Mouse (Mus musculus) limb, embryonic 13.5 days (tissue): ENCODE measurements around the gene Pard6b. TPM values are rescaled to one million over a fixed set of nuclear protein-coding genes. Genes with fewer than 3 reads are reported as not detected.

Source experiments
- ATAC-seq: fragments of 200-750 bp; cut with Nextera tagmentation; 2 replicates; pipeline ENCODE4 v1.8.0; 2017; ENCODE audit warnings: low read depth, moderate number of reproducible peaks, moderate TSS enrichment; ENCODE audit not compliant: low FRiP score
- H3K27ac ChIP-seq: fragments of 300-500 bp; sonication (generic); 2 replicates; pipeline ENCODE4 v1.5.1; 2015; ENCODE audit warnings: inconsistent platforms, mild to moderate bottlenecking, moderate library complexity
- H3K27me3 ChIP-seq: fragments of 300-500 bp; sonication (generic); 2 replicates; pipeline ENCODE4 v1.6.1; 2015; ENCODE audit warnings: mild to moderate bottlenecking, inconsistent platforms
- H3K36me3 ChIP-seq: fragments of 300-500 bp; sonication (generic); 2 replicates; pipeline ENCODE4 v1.6.1; 2015; ENCODE audit warnings: inconsistent platforms, mild to moderate bottlenecking, moderate library complexity
- H3K4me1 ChIP-seq: fragments of 300-500 bp; sonication (generic); 2 replicates; pipeline ENCODE4 v1.6.1; 2015; ENCODE audit warnings: inconsistent platforms
- H3K4me2 ChIP-seq: fragments of 300-500 bp; sonication (generic); replicated peaks from 2 replicates; pipeline ENCODE4 v1.6.1; 2015; ENCODE audit warnings: inconsistent platforms, mild to moderate bottlenecking, moderate library complexity
- H3K4me3 ChIP-seq: fragments of 300-500 bp; sonication (generic); 2 replicates; pipeline ENCODE4 v1.5.1; 2015; ENCODE audit warnings: moderate library complexity, mild to moderate bottlenecking, inconsistent platforms
- H3K9ac ChIP-seq: fragments of 300-500 bp; sonication (generic); 2 replicates; pipeline ENCODE4 v1.6.1; 2015; ENCODE audit warnings: mild to moderate bottlenecking, inconsistent platforms
- H3K9me3 ChIP-seq: fragments of 300-500 bp; sonication (generic); 2 replicates; pipeline ENCODE4 v1.6.1; 2016; ENCODE audit warnings: inconsistent platforms
- WGBS: fragments of 180-500 bp; shearing (Covaris S2); methylation state at CpG from one replicate; pipeline ENCODE4 v1.1.7; 2015; 5-methylcytosine and 5-hydroxymethylcytosine counted together
- polyA plus RNA-seq: library from polyadenylated mRNA; unstranded; fragments of >200 nt; fragmentation: Nextera tagmentation; extraction: Ambion mirVana; gene quantifications from 2 replicates; pipeline ENCODE4 v1.2.1, GENCODE M21; 2015

Pard6b gene
- polyA plus RNA-seq, 1 experiment from 2014 or later: 3.7 TPM

DNA sequence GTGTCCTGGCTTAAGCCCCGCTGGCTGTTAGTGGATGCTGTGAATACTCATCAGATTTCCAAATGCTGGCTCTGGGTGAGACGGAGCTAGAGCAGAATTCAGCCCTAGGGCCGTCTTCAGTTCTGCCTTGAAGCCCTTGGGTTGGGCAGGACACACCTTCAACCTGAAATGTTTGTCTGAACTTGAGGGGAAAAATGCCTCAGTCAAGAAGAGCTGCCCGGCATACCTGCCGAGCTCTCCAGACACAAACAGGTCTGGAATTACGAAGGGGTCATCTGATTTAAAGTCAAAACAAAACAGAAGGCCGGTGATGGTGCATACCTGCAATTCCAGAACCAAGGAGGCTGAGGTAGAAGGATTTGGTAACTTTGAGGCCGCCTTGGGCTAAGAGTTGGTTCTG is 14.0 kb upstream of the Pard6b start:
- H3K9ac ChIP-seq: no peak overlapping the region
- no peak overlapping the region for H3K27ac ChIP-seq
- H3K4me1 ChIP-seq: no peaks in the 10 kb centered on the region
- WGBS: 57% methylated on average over 8 of the region's 8 CpGs
- no peak overlapping the region for H3K4me2 ChIP-seq
- H3K36me3 ChIP-seq: no peaks in the 10 kb centered on the region
- H3K9me3 ChIP-seq: no peaks in the 10 kb centered on the region
- no peaks in the 10 kb centered on the region for H3K27me3 ChIP-seq
- no peak for ATAC-seq
- no peak overlapping the region for H3K4me3 ChIP-seq

DNA sequence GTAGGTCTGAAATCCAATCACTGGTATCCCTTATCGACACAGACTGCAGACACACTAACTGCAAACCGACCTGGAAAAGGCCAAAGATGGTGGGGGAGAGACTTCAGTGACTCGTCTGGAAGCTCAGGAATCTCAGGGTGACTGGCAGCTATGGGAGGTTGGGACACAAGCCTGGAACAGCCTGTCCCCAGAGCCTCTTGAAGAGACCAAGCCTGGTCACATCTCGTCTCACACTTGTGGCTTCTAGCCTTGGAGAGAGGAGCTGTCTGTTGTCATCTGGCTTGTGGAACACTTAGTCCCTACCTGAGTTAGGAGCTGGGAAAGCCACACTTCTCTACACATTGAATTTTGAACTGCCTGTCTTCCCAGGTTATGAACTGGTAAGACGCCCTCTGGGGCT is 10.4 kb upstream of the Pard6b start:
- Histone ChIP-seq H3K4me1 (peaks cover 20% of the 10 kb centered on the region), H3K27me3 (no peaks in the 10 kb centered on the region), H3K36me3 (no peaks in the 10 kb centered on the region), H3K27ac (no peak overlapping the region), H3K9me3 (no peaks in the 10 kb centered on the region), H3K9ac (no peak overlapping the region), H3K4me2 (no peak overlapping the region), H3K4me3 (no peak overlapping the region)
- 57% methylated on average over 5 of the region's 5 CpGs for WGBS
- no peak for ATAC-seq

GRCm38 (mm10) chr2:168072436-168073131 is 8.2 kb upstream of the Pard6b start:
- Histone ChIP-seq H3K9me3 (no peaks in the 10 kb centered on the region), H3K4me2 (peak overlapping the region; percentile 36), H3K27ac (peak overlapping the region; percentile 83), H3K9ac (0 out of 2 replicates have a peak overlapping the region, but pooled peaks have one; percentile 19), H3K4me1 (peaks cover 20% of the 10 kb centered on the region), H3K27me3 (no peaks in the 10 kb centered on the region), H3K36me3 (no peaks in the 10 kb centered on the region), H3K4me3 (no peak overlapping the region)
- WGBS: 5% methylated on average over 12 of the region's 12 CpGs
- ATAC-seq: peak; percentile 87

- no peak for ATAC-seq
- H3K36me3 ChIP-seq: no peaks in the 10 kb centered on the region
- H3K27me3 ChIP-seq: 0 out of 2 replicates have a peak, but pooled peaks cover 3% of the 10 kb centered on the region
- peaks cover 24% of the 10 kb centered on the region for H3K4me1 ChIP-seq
- H3K4me2 ChIP-seq: no peak overlapping the region
- no peak overlapping the region for H3K9ac ChIP-seq
- WGBS: 81% methylated on average over 5 of the region's 5 CpGs
- H3K4me3 ChIP-seq: no peak overlapping the region
- H3K27ac ChIP-seq: no peak overlapping the region
- H3K9me3 ChIP-seq: no peaks in the 10 kb centered on the region
Observed at GRCm38 (mm10) chr2:168073722-168074121, 7.1 kb upstream of the Pard6b start.

DNA sequence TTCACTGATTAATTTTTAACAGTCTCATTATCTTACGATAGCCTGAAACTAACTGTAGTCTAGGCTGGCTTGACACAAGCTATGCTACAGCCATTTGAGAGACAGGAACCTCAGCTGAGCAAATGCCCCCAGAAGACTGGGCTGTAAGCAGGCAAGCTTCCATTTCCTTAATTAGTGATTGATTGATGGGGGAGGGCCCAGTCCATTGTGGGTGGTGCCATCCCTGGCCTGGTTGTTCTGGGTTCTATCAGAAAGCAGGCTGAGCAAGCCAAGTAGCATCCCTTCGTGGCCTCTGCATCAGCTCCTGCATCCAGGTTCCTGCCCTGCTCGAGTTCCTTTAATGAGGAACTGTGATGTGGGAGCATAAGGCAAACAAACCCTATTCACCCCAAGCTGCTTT is 6.3 kb upstream of the Pard6b start:
- Histone ChIP-seq H3K9me3 (no peaks in the 10 kb centered on the region), H3K4me3 (no peak overlapping the region), H3K9ac (no peak overlapping the region), H3K4me1 (peaks cover 24% of the 10 kb centered on the region), H3K4me2 (no peak overlapping the region), H3K36me3 (no peaks in the 10 kb centered on the region), H3K27me3 (0 out of 2 replicates have a peak, but pooled peaks cover 3% of the 10 kb centered on the region), H3K27ac (no peak overlapping the region)
- no peak for ATAC-seq
- 42% methylated on average over 3 of the region's 3 CpGs for WGBS

- peaks cover 14% of the 10 kb centered on the region for H3K27me3 ChIP-seq
- H3K36me3 ChIP-seq: no peaks in the 10 kb centered on the region
- ATAC-seq: no peak
- no peak overlapping the region for H3K9ac ChIP-seq
- H3K27ac ChIP-seq: no peak overlapping the region
- H3K4me1 ChIP-seq: peaks cover 39% of the 10 kb centered on the region
- H3K4me3 ChIP-seq: no peak overlapping the region
- WGBS: 74% methylated on average over 20 of the region's 20 CpGs
- H3K9me3 ChIP-seq: no peaks in the 10 kb centered on the region
- no peak overlapping the region for H3K4me2 ChIP-seq
Observed at GRCm38 (mm10) chr2:168076840-168077576, 3.8 kb upstream of the Pard6b start.

DNA sequence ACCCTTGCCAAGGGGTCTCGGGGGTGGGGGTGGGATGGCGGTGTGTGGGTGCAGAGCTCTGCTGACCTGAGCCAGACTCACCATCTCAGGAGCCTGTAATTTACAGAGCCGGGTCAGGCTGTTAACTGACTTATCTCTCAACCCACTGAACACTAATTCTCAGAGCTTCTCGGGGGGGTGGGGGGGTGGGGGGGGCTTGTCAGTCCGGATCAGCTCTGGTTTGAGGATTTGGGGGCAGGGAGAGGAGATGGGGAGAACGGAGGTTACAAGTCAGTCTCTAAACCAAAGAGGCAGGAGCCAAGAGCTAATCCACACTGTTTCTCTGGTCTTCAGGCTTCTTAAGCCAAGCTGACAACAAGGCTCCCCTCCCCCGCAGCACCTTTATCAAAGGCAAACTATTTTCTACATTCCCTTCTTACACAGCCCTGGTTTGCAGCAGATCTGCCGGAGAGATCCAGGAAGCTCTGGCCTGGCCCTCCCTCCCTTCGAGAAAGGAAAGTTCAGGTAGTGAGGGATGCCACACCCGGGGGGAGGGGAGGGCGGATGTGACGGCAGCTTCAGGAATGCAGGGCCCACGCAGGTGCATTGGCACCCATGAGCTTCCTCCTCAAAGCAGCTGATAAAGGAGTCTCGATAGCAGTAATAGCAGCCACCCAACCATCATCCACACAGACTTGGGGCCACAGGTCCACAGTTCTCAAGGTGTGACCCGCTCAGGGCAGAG is 2.5 kb upstream of the Pard6b start:
- no peaks in the 10 kb centered on the region for H3K36me3 ChIP-seq
- 33% methylated on average over 15 of the region's 15 CpGs for WGBS
- H3K4me3 ChIP-seq: no peak overlapping the region
- peak overlapping the region; percentile 25; the same call in 1 of the 2 replicates for H3K9ac ChIP-seq
- H3K27me3 ChIP-seq: peaks cover 26% of the 10 kb centered on the region
- H3K4me1 ChIP-seq: peaks cover 34% of the 10 kb centered on the region
- no peak overlapping the region for H3K4me2 ChIP-seq
- no peaks in the 10 kb centered on the region for H3K9me3 ChIP-seq
- no peak for ATAC-seq
- no peak overlapping the region for H3K27ac ChIP-seq

GRCm38 (mm10) chr2:168081299-168081932 is 612 bp downstream of the Pard6b start:
- Histone ChIP-seq H3K9me3 (no peaks in the 10 kb centered on the region), H3K27me3 (peaks cover 30% of the 10 kb centered on the region), H3K4me3 (peak overlapping the region; percentile 78), H3K4me1 (peaks cover 26% of the 10 kb centered on the region), H3K27ac (no peak overlapping the region), H3K4me2 (peak overlapping the region; percentile 98), H3K9ac (peak overlapping the region; percentile 73), H3K36me3 (no peaks in the 10 kb centered on the region)
- ATAC-seq: no peak
- whole genome bisulfite sequencing: under 1% methylated on average over 49 of the region's 49 CpGs

DNA sequence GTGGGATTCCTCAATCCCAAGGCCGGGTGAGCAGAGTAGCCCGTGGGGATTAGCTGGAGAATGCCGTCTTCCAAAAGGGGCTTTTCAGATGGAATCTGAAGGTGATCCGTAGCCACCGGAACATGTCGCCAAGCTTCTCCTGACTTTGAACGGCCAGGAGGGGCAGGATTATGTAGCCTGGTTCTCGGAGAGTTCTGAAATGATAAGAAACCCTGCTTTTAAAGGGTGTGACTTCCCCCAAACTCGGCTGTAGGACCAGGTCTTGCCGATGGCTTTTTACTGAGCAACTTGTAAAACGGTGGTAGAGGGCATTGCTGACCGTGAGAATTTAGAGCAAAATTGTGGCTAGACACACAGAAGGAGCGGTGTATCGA is 1.1 kb downstream of the Pard6b start:
- 5% methylated on average over 14 of the region's 14 CpGs for WGBS
- H3K27ac ChIP-seq: no peak overlapping the region
- H3K4me3 ChIP-seq: peak overlapping the region; percentile 78
- H3K4me2 ChIP-seq: peak overlapping the region; percentile 98
- no peaks in the 10 kb centered on the region for H3K9me3 ChIP-seq
- H3K9ac ChIP-seq: peak overlapping the region; percentile 73
- H3K4me1 ChIP-seq: peaks cover 26% of the 10 kb centered on the region
- H3K27me3 ChIP-seq: peaks cover 30% of the 10 kb centered on the region
- no peaks in the 10 kb centered on the region for H3K36me3 ChIP-seq
- ATAC-seq: no peak

DNA sequence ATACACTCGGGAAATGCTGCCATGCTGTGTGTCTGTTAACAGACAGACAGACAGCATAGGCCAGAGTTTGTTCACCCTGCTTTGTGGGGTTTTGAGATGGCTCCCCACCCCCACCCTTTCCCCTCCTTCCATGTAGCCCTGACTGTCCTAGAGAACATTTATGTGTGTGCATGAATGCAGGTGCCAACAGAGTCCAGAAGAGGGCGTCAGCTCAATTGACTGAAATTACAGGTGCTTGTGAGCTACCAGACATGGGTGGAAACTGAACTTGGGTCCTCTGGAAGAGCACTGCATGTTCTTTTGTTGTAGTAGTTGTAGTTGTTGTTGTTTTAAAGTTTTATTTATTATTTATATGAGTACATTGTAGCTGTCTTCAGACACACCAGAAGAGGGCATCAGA is 2.8 kb downstream of the Pard6b start:
- 73% methylated on average over 2 of the region's 2 CpGs for WGBS
- Histone ChIP-seq H3K4me1 (peaks cover 22% of the 10 kb centered on the region), H3K9me3 (no peaks in the 10 kb centered on the region), H3K36me3 (no peaks in the 10 kb centered on the region), H3K4me3 (no peak overlapping the region), H3K27ac (no peak overlapping the region), H3K27me3 (peaks cover 27% of the 10 kb centered on the region), H3K9ac (no peak overlapping the region), H3K4me2 (no peak overlapping the region)
- ATAC-seq: no peak

DNA sequence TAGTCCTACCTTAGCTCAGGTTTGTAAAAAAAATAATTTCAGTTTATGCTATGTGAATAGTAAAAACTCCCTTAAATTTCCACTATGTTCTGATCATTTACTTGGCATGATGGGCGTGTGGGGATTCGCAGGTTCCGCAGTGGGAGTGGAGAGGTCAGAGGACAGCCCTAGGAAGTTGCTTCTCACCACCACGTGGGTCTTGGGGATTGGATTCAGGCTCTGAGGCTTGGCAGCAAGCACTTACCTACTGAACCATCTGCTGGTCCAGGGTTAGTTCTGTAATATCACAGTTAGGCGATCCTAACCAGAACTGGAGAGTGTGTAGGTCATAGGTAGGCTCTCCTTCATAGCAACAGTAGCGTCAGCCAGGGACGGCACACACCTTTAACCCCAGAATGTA is 3.4 kb downstream of the Pard6b start:
- WGBS: 90% methylated on average over 7 of the region's 7 CpGs
- no peak for ATAC-seq
- no peaks in the 10 kb centered on the region for H3K36me3 ChIP-seq

More for the DNA sequence above, 3.4 kb downstream of the Pard6b start:
- H3K27me3 ChIP-seq: peaks cover 27% of the 10 kb centered on the region
- H3K4me2 ChIP-seq: no peak overlapping the region
- H3K4me1 ChIP-seq: peaks cover 22% of the 10 kb centered on the region
- H3K4me3 ChIP-seq: no peak overlapping the region
- H3K9me3 ChIP-seq: no peaks in the 10 kb centered on the region
- no peak overlapping the region for H3K9ac ChIP-seq
- no peak overlapping the region for H3K27ac ChIP-seq
